Mouse (Mus musculus) liver, embryonic 14.5 days (tissue): ENCODE results near the gene Sstr5.

Source experiments
- CTCF ChIP-seq: IDR thresholded peaks from 2 replicates; pipeline ENCODE4 v1.5.1; 2016; ENCODE audit warnings: antibody characterized with exemption, low read depth, control low read depth
- EP300 ChIP-seq: IDR thresholded peaks from 2 replicates; pipeline ENCODE4 v1.6.1; 2016; ENCODE audit warnings: antibody characterized with exemption, low read depth

- TF ChIP-seq CTCF (no peak), EP300 (no peak)
Measured at GRCm38 (mm10) chr17:25450329-25450728, 46.8 kb downstream of the Sstr5 start.
